Mouse (Mus musculus) MEL (cell line): ENCODE measurements around the gene Hs6st1.

Experiments
- CHD2 ChIP-seq: IDR thresholded peaks from 2 replicates; pipeline ENCODE4 v1.6.1; 2011; ENCODE audit warnings: low read length, improper control_type of control experiment
- CTCF ChIP-seq, 3 experiments: IDR thresholded peaks in 2 of 3; conservative IDR thresholded peaks in 1 of 3; 2 replicates each; pipeline ENCODE4 v1.5.1; 2011 to 2012; ENCODE audit warnings: low read length in 3 of 3, low read depth in 2 of 3, mild to moderate bottlenecking in 2 of 3, improper control_type of control experiment in 1 of 3, inconsistent platforms in 1 of 3, mixed read lengths in 1 of 3, moderate library complexity in 1 of 3; ENCODE audit not compliant: control insufficient read depth in 1 of 3, insufficient read depth in 1 of 3, poor library complexity in 1 of 3, severe bottlenecking in 1 of 3
- EP300 ChIP-seq, 2 experiments: IDR thresholded peaks; 2 replicates each; pipeline ENCODE4 v1.6.1; 2011; ENCODE audit warnings: improper control_type of control experiment in 2 of 2, low read length in 2 of 2, low read depth in 1 of 2, mild to moderate bottlenecking in 1 of 2
- ETS1 ChIP-seq: IDR thresholded peaks from 2 replicates; pipeline ENCODE4 v1.6.1; 2012; ENCODE audit warnings: low read depth, mild to moderate bottlenecking, inconsistent platforms, low read length, improper control_type of control experiment, moderate library complexity
- GABPA ChIP-seq: IDR thresholded peaks from 2 replicates; pipeline ENCODE4 v1.6.1; 2012; ENCODE audit warnings: low read depth, mild to moderate bottlenecking, inconsistent platforms, low read length, improper control_type of control experiment, moderate library complexity
- HCFC1 ChIP-seq: IDR thresholded peaks from 2 replicates; pipeline ENCODE4 v1.6.1; 2012; ENCODE audit warnings: low read depth, mild to moderate bottlenecking, inconsistent platforms, low read length, improper control_type of control experiment, moderate library complexity
- KAT2A ChIP-seq: conservative IDR thresholded peaks from 2 replicates; pipeline ENCODE4 v1.6.1; 2012; ENCODE audit warnings: low read depth, low read length, improper control_type of control experiment, inconsistent platforms
- MAX ChIP-seq: IDR thresholded peaks from 2 replicates; pipeline ENCODE4 v1.6.1; 2011; ENCODE audit warnings: low read length, improper control_type of control experiment
- MAZ ChIP-seq: IDR thresholded peaks from 2 replicates; pipeline ENCODE4 v1.6.1; 2012; ENCODE audit warnings: low read depth, mild to moderate bottlenecking, inconsistent platforms, low read length, improper control_type of control experiment
- NRF1 ChIP-seq: IDR thresholded peaks from 2 replicates; pipeline ENCODE4 v1.6.1; 2014; ENCODE audit warnings: low read depth, mild to moderate bottlenecking, inconsistent platforms, low read length, improper control_type of control experiment, moderate library complexity; ENCODE audit not compliant: poor library complexity, insufficient read depth, severe bottlenecking
- POLR2A ChIP-seq, 2 experiments: IDR thresholded peaks; 2 replicates each; pipeline ENCODE4 v1.6.1; 2011 to 2012; ENCODE audit warnings: low read length in 2 of 2, mild to moderate bottlenecking in 2 of 2, control low read depth in 1 of 2, improper control_type of control experiment in 1 of 2, low read depth in 1 of 2, moderate library complexity in 1 of 2; ENCODE audit not compliant: control insufficient read depth in 1 of 2, insufficient read depth in 1 of 2, poor library complexity in 1 of 2
- SIN3A ChIP-seq: IDR thresholded peaks from 2 replicates; pipeline ENCODE4 v1.6.1; 2012; ENCODE audit warnings: low read length, improper control_type of control experiment, inconsistent platforms
- SMC3 ChIP-seq: IDR thresholded peaks from 2 replicates; pipeline ENCODE4 v1.6.1; 2011; ENCODE audit warnings: low read depth, low read length, improper control_type of control experiment
- ZC3H11A ChIP-seq: IDR thresholded peaks from 2 replicates; pipeline ENCODE4 v1.6.1; 2012; ENCODE audit warnings: low read depth, mild to moderate bottlenecking, inconsistent platforms, low read length, improper control_type of control experiment

DNA sequence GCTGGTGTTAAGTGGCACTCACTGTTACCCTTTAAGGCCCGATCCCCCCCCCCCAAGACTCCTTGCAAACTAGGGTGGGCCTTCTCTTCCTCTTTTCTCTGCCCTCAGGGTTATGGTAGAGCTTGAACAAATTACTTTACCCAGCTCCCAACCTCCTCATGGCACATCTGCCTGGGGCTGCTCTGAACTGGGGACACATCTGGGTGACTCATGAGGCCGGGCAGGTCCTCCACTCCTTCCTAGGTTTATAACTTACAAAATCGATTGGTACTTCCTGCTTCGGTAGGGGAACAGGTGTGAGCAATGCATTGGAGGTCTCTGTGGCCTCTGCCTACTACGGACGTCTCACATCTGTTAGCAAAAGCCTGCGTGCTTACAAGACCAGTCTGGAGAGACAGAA is 3.0 kb downstream of the Hs6st1 start:
- no peak for TF ChIP-seq ETS1
- no peak for TF ChIP-seq HCFC1
- no peak for TF ChIP-seq CTCF (IDR thresholded peaks at IDR 0.05 in 2 of 3, conservative IDR thresholded peaks at IDR 0.05 in 1 of 3; ENCODE audit: control insufficient read depth in 1 of 3, insufficient read depth in 1 of 3, low read depth in 2 of 3, low read length in 3 of 3, poor library complexity in 1 of 3, severe bottlenecking in 1 of 3)
- no peak for TF ChIP-seq CHD2
- TF ChIP-seq GABPA = no peak
- TF ChIP-seq POLR2A (IDR thresholded peaks at IDR 0.05; ENCODE audit: control insufficient read depth in 1 of 2, insufficient read depth in 1 of 2, low read depth in 1 of 2, low read length in 2 of 2, poor library complexity in 1 of 2) = no peak
- TF ChIP-seq KAT2A = no peak
- TF ChIP-seq EP300 (IDR thresholded peaks at IDR 0.05; ENCODE audit: low read depth in 1 of 2, low read length in 2 of 2) = no peak
- no peak for TF ChIP-seq NRF1
- no peak for TF ChIP-seq ZC3H11A
- no peak for TF ChIP-seq SMC3
- TF ChIP-seq SIN3A = no peak; the same call in 1 of the 2 replicates
- no peak for TF ChIP-seq MAX
- TF ChIP-seq MAZ = no peak
